Mouse (Mus musculus) small intestine, adult 2 months (tissue): Measurements from ENCODE around the gene Snrpg. TPM values are rescaled to one million over a fixed set of nuclear protein-coding genes. Genes with fewer than 3 reads are reported as not detected.
"Not testable (repeated sequence)": the region's sequence is repeated elsewhere in the genome, so short reads cannot be mapped to it uniquely, and the experiment has no call there.

Source experiments
- H3K27ac ChIP-seq: fragments of 200-500 bp; 2 replicates; pipeline ENCODE4 v1.5.1; 2012; ENCODE audit warnings: low read depth, low read length, control low read depth, inconsistent platforms; ENCODE audit not compliant: insufficient read depth
- H3K27me3 ChIP-seq: fragments of 200-500 bp; 2 replicates; pipeline ENCODE4 v1.6.1; 2012; ENCODE audit warnings: mild to moderate bottlenecking, moderate library complexity, low read length, inconsistent platforms; ENCODE audit not compliant: control insufficient read depth, insufficient read depth
- H3K36me3 ChIP-seq: fragments of 200-500 bp; 2 replicates; pipeline ENCODE4 v1.6.1; 2012; ENCODE audit warnings: mild to moderate bottlenecking, low read length, control low read depth, inconsistent platforms; ENCODE audit not compliant: control insufficient read depth, insufficient read depth
- H3K4me1 ChIP-seq: fragments of 200-500 bp; 2 replicates; pipeline ENCODE4 v1.6.1; 2012; ENCODE audit warnings: low read length, inconsistent platforms, mixed read lengths; ENCODE audit not compliant: control insufficient read depth, insufficient read depth, insufficient read length
- H3K4me3 ChIP-seq: fragments of 200-500 bp; 2 replicates; pipeline ENCODE4 v1.5.1; 2012; ENCODE audit warnings: low read depth, mild to moderate bottlenecking, control low read depth, inconsistent platforms, low read length, moderate library complexity
- CTCF ChIP-seq: fragments of 200-500 bp; IDR thresholded peaks from 2 replicates; pipeline ENCODE4 v1.5.1; 2012; ENCODE audit warnings: low read depth, mild to moderate bottlenecking, control low read depth, inconsistent platforms, low read length, moderate library complexity, mixed read lengths; ENCODE audit not compliant: insufficient replicate concordance, insufficient read length; ENCODE audit errors: extremely low read depth
- POLR2A ChIP-seq: fragments of 200-500 bp; IDR thresholded peaks from 2 replicates; pipeline ENCODE4 v1.6.1; 2012; ENCODE audit warnings: low read depth, mild to moderate bottlenecking, control low read depth, inconsistent platforms, low read length, moderate library complexity
- WGBS: fragments of 180-500 bp; shearing (Covaris S2); methylation state at CpG from one replicate; pipeline ENCODE4 v1.1.7; 2018; 5-methylcytosine and 5-hydroxymethylcytosine counted together
- polyA plus RNA-seq: library from polyadenylated mRNA; depleted of rRNA; stranded (reverse); fragments of >200 nt; gene quantifications from 2 replicates; pipeline ENCODE4 v1.2.3, GENCODE M21; 2012

The Snrpg gene
- polyA plus RNA-seq, 1 experiment = 15.3 TPM

- no peaks in the 10 kb centered on the region for H3K36me3 ChIP-seq
- WGBS = 95% methylated on average over 6 of the region's 6 CpGs
- H3K27me3 ChIP-seq = no peaks in the 10 kb centered on the region
- H3K4me1 ChIP-seq = no peaks in the 10 kb centered on the region
- no peak overlapping the region for H3K4me3 ChIP-seq
- H3K27ac ChIP-seq = no peak overlapping the region
- TF ChIP-seq POLR2A = no peak
- no peak for TF ChIP-seq CTCF
Measured at GRCm38 (mm10) chr6:86329943-86330342, 41.2 kb upstream of the Snrpg start.

DNA sequence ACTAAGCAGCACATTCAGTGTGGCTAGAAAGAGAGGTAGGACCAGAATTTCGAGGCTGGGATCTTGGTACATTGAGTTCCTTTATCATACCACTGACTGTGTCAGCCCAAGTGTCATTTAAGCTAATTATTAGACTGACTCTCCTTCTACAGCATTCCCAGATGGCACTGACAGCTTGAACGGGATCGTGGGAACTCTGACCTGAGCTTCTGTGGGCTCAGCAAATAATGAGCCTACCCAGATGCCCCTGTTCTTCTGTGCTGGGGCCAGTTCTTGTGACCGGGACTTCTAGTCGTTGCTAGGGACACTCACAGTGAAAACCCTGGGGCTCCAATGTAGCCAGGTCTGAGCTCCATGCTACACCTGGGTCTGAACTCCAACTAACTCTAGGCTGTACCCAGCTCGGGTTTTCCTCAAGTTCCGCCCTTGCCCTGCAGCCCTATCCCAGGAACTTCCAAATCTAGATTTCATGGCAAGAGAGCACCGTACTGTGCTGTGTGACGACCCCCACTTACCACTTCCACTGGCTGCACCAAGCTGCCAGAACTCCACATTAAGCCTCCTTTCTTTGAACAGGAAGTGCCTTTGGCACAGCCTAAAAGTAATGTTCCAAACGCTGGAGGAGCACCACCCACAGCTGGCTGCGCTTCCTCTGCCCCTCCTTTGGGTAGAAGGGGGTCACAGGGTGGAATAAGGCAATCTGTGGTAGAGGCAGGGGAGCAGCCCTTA, 35.8 kb upstream of the Snrpg start:
- 48% methylated on average over 11 of the region's 11 CpGs for WGBS
- H3K27me3 ChIP-seq = no peaks in the 10 kb centered on the region
- no peak overlapping the region for H3K4me3 ChIP-seq
- TF ChIP-seq POLR2A = no peak
- no peak overlapping the region for H3K27ac ChIP-seq
- H3K36me3 ChIP-seq = no peaks in the 10 kb centered on the region
- no peaks in the 10 kb centered on the region for H3K4me1 ChIP-seq

- TF ChIP-seq CTCF (no peak), POLR2A (no peak)
- no peak overlapping the region for H3K27ac ChIP-seq
- H3K36me3 ChIP-seq = no peaks in the 10 kb centered on the region
- 93% methylated on average over 5 of the region's 5 CpGs for WGBS
- H3K4me3 ChIP-seq = no peak overlapping the region
- H3K27me3 ChIP-seq = no peaks in the 10 kb centered on the region
- H3K4me1 ChIP-seq = no peaks in the 10 kb centered on the region
Measured at GRCm38 (mm10) chr6:86335860-86336259, 35.2 kb upstream of the Snrpg start.

DNA sequence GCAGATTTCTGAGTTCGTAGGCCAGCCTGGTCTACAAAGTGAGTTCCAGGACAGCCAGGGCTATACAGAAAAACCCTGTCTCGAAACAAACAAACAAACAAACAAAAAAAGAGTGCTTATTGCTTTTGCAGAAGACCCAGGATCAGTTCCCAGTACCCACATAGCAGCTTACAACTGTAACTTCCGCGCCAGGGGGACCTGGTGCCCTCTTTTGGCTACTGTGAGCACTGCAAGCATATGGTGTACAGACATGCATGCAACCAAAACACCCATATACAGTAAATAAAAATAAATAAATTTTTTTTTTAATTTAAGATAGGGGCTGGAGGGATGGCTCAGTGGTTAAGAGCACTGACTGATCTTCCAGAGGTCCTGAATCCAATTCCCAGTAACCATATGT, 34.8 kb upstream of the Snrpg start:
- not testable (repeated sequence) for H3K36me3 ChIP-seq, H3K4me1 ChIP-seq, H3K4me3 ChIP-seq, H3K27ac ChIP-seq, H3K27me3 ChIP-seq
- 91% methylated on average over 4 of the region's 4 CpGs for WGBS

DNA sequence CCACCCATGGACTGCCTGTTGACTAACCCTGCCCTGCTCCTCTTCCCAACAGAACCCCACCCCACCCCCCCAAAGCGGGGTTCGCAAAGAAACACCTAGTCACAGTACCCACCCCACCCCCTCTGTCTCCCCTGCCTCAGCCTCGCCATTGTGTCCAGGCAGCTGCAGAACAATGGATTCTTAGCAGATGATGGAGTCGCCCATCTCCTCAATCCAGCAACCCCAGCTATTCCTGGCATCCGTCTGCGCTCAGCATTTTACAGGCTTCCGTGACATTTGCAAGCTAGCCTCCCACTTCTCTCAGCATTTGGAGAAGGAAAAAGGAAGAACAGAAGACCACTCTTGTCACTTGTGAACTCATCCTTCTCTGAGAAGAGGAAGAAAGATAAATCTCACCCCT, 27.4 kb upstream of the Snrpg start:
- no peak for TF ChIP-seq CTCF
- TF ChIP-seq POLR2A = no peak
- 36% methylated on average over 7 of the region's 7 CpGs for WGBS
- no peak overlapping the region for H3K4me3 ChIP-seq
- H3K36me3 ChIP-seq = no peaks in the 10 kb centered on the region
- H3K27me3 ChIP-seq = no peaks in the 10 kb centered on the region
- no peak overlapping the region for H3K27ac ChIP-seq
- H3K4me1 ChIP-seq = no peaks in the 10 kb centered on the region

- H3K4me1 ChIP-seq = no peaks in the 10 kb centered on the region
- H3K36me3 ChIP-seq = no peaks in the 10 kb centered on the region
- H3K4me3 ChIP-seq = no peak overlapping the region
- TF ChIP-seq POLR2A (no peak), CTCF (no peak)
- no peak overlapping the region for H3K27ac ChIP-seq
- no peaks in the 10 kb centered on the region for H3K27me3 ChIP-seq
- WGBS = 48% methylated on average over 2 of the region's 2 CpGs
Measured at GRCm38 (mm10) chr6:86346063-86346462, 25.0 kb upstream of the Snrpg start.

- 32% methylated on average over 7 of the region's 7 CpGs for WGBS
- H3K4me3 ChIP-seq = no peak overlapping the region
- no peak overlapping the region for H3K27ac ChIP-seq
- no peaks in the 10 kb centered on the region for H3K27me3 ChIP-seq
- no peaks in the 10 kb centered on the region for H3K4me1 ChIP-seq
- H3K36me3 ChIP-seq = no peaks in the 10 kb centered on the region
- TF ChIP-seq CTCF (no peak; the same call in 1 of the 2 replicates), POLR2A (no peak)
Measured at GRCm38 (mm10) chr6:86349257-86349656, 21.8 kb upstream of the Snrpg start.

DNA sequence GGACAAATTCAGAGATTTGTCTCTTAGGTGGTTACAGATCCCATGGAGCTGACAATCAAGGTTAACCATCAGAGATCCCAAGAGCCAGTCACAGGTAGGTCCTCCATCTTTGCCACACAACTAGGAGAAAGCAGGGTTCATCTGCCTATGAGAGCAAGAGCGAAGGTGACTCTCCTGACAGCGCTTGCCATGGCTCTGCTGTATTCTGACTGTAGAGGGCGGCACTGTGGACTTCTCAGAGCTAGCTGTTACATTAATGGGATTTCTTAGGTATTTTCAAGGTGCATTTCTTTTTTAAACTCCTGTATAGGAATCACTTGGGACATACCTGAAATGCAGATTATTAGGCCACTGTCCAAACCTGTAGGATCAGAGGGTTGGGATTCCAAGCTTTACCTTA, 16.2 kb upstream of the Snrpg start:
- TF ChIP-seq POLR2A = no peak
- TF ChIP-seq CTCF = no peak
- H3K27ac ChIP-seq = no peak overlapping the region
- H3K4me1 ChIP-seq = no peaks in the 10 kb centered on the region
- no peak overlapping the region for H3K4me3 ChIP-seq
- H3K27me3 ChIP-seq = no peaks in the 10 kb centered on the region
- no peaks in the 10 kb centered on the region for H3K36me3 ChIP-seq
- WGBS = 72% methylated on average over 3 of the region's 3 CpGs
